8 mouse cellular contexts compared by ENCODE assay signal in the genomic region with DNA sequence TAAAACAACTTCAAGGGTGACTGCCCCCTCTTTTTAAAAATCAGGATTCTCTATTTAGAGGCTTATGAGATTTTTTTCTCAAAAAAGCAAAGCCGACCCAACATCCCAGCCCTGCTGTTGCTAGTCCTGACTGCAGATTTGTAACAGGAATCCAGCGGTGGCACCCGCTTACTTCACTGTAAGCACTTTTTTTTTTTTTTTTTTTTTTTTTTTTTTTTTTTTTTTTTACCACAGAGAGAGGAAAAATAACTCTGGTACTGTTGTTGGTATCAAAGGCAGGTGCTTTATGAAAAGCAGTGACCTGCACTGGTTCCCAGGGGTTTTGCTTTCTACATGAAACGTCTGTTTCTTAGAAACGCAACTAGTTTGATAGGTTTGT. TPM values are rescaled to one million over a fixed set of nuclear protein-coding genes. Genes with fewer than 3 reads are reported as not detected.
DNase-seq lines count a peak whose midpoint lies in the region; ATAC-seq and TF ChIP-seq lines count a peak whose summit lies in the region.

No protein-coding gene starts in this region.

- 10% methylated on average over 5 of the region's 5 CpGs for WGBS in kidney, embryonic 14.5 days
- 8% methylated on average over 5 of the region's 5 CpGs for WGBS in embryonic facial prominence, embryonic 14.5 days
- 12% methylated on average over 5 of the region's 5 CpGs for WGBS in intestine, embryonic 16.5 days
- WGBS in lung, adult 2 months = 12% methylated on average over 5 of the region's 5 CpGs

- H3K27ac ChIP-seq in kidney, embryonic 14.5 days (ENCODE audit: low read depth, low read length) = no peak overlapping the region
- H3K27ac ChIP-seq in embryonic facial prominence, embryonic 14.5 days (replicated peaks; ENCODE audit: low read depth, low read length) = no peak overlapping the region; the same call in 1 of the 2 replicates
- H3K27ac ChIP-seq in intestine, embryonic 16.5 days (ENCODE audit: low read length) = no peak overlapping the region

- no peak overlapping the region for H3ac ChIP-seq in myocyte (ENCODE audit: control insufficient read depth, insufficient read length)

- peaks cover 16% of the 10 kb centered on the region for H3K27me3 ChIP-seq in kidney, embryonic 14.5 days (ENCODE audit: control insufficient read depth, insufficient read depth, low read length)
- peaks cover 3% of the 10 kb centered on the region; the same call in 1 of the 2 replicates for H3K27me3 ChIP-seq in embryonic facial prominence, embryonic 14.5 days (replicated peaks; ENCODE audit: control insufficient read depth, insufficient read depth, low read length)
- H3K27me3 ChIP-seq in intestine, embryonic 16.5 days (replicated peaks; ENCODE audit: control insufficient read depth, insufficient read depth, low read length) = peaks cover 8% of the 10 kb centered on the region; the same call in 1 of the 2 replicates
- peaks cover 21% of the 10 kb centered on the region for H3K27me3 ChIP-seq in myocyte (ENCODE audit: control insufficient read depth, insufficient read depth, insufficient read length)

- no peak overlapping the region for H3K9ac ChIP-seq in kidney, embryonic 14.5 days (ENCODE audit: low read depth, low read length)
- H3K9ac ChIP-seq in embryonic facial prominence, embryonic 14.5 days (ENCODE audit: low read depth, low read length) = peak overlapping the region; percentile 60
- H3K9ac ChIP-seq in intestine, embryonic 16.5 days (ENCODE audit: low read depth, low read length) = no peak overlapping the region; the same call in 1 of the 2 replicates

- H3K9me3 ChIP-seq in kidney, embryonic 14.5 days (ENCODE audit: control insufficient read depth, low read length) = no peaks in the 10 kb centered on the region
- H3K9me3 ChIP-seq in embryonic facial prominence, embryonic 14.5 days (ENCODE audit: control insufficient read depth, low read length) = no peaks in the 10 kb centered on the region
- no peaks in the 10 kb centered on the region for H3K9me3 ChIP-seq in intestine, embryonic 16.5 days (ENCODE audit: control insufficient read depth, low read length)

- H3K4me2 ChIP-seq in kidney, embryonic 14.5 days (replicated peaks; ENCODE audit: low read depth, low read length) = peak overlapping the region; percentile 91
- peak overlapping the region; percentile 84 for H3K4me2 ChIP-seq in embryonic facial prominence, embryonic 14.5 days (ENCODE audit: low read depth, low read length)
- H3K4me2 ChIP-seq in intestine, embryonic 16.5 days (ENCODE audit: low read depth, low read length) = peak overlapping the region; percentile 98
- peak overlapping the region; percentile 94 for H3K4me2 ChIP-seq in myocyte (ENCODE audit: low read depth)

- H3K36me3 ChIP-seq in kidney, embryonic 14.5 days (ENCODE audit: control insufficient read depth, insufficient read depth, low read length) = no peaks in the 10 kb centered on the region
- H3K36me3 ChIP-seq in embryonic facial prominence, embryonic 14.5 days (ENCODE audit: control insufficient read depth, insufficient read depth, low read length) = no peaks in the 10 kb centered on the region
- no peaks in the 10 kb centered on the region for H3K36me3 ChIP-seq in intestine, embryonic 16.5 days (ENCODE audit: control insufficient read depth, insufficient read depth, low read length)
- H3K36me3 ChIP-seq in myocyte (ENCODE audit: control insufficient read depth, insufficient read depth) = no peaks in the 10 kb centered on the region

- TF ChIP-seq POLR2A in myocyte (IDR thresholded peaks at IDR 0.05; ENCODE audit: insufficient read length, low read depth) = no peak
- no peak for TF ChIP-seq POLR2A in lung, adult 2 months (IDR thresholded peaks at IDR 0.05; ENCODE audit: borderline replicate concordance, extremely low read depth, low read depth, low read length)

- H3K79me2 ChIP-seq in myocyte (ENCODE audit: control insufficient read depth, insufficient read depth) = no peaks in the 10 kb centered on the region

- H3K4me1 ChIP-seq in kidney, embryonic 14.5 days (ENCODE audit: control insufficient read depth, insufficient read depth, low read length) = no peaks in the 10 kb centered on the region
- peaks cover 8% of the 10 kb centered on the region; the same call in 1 of the 2 replicates for H3K4me1 ChIP-seq in embryonic facial prominence, embryonic 14.5 days (ENCODE audit: control insufficient read depth, insufficient read depth, low read length)
- H3K4me1 ChIP-seq in intestine, embryonic 16.5 days (ENCODE audit: control insufficient read depth, insufficient read depth, low read length) = peaks cover 5% of the 10 kb centered on the region
- peaks cover 5% of the 10 kb centered on the region; the same call in 1 of the 2 replicates for H3K4me1 ChIP-seq in lung, adult 2 months (ENCODE audit: control insufficient read depth, insufficient read depth, low read length)

- ATAC-seq in kidney, embryonic 14.5 days (ENCODE audit: low FRiP score, low TSS enrichment) = no peak
- ATAC-seq in embryonic facial prominence, embryonic 14.5 days (ENCODE audit: low read depth) = no peak
- ATAC-seq in intestine, embryonic 16.5 days = no peak

- peak overlapping the region; percentile 57 for H3K4me3 ChIP-seq in kidney, embryonic 14.5 days (ENCODE audit: low read length)
- peak overlapping the region; percentile 53 for H3K4me3 ChIP-seq in embryonic facial prominence, embryonic 14.5 days (ENCODE audit: low read depth, low read length)
- H3K4me3 ChIP-seq in intestine, embryonic 16.5 days (ENCODE audit: low read length) = peak overlapping the region; percentile 60
- peak overlapping the region; percentile 16 for H3K4me3 ChIP-seq in myocyte
- H3K4me3 ChIP-seq in lung, adult 2 months (replicated peaks; ENCODE audit: extremely low read depth, low read depth, low read length) = no peak overlapping the region

- no peak for DNase-seq in kidney, postnatal 14 days
- peak; percentile 55 for DNase-seq in embryonic facial prominence, embryonic 14.5 days (ENCODE audit: low spot score)
- DNase-seq in yolk sac, embryonic 10.5 days (ENCODE audit: low spot score) = no peak
- DNase-seq in cerebellum, adult 11 months = no peak
- no peak for DNase-seq in lung, adult 2 months

- no peak for TF ChIP-seq CTCF in lung, adult 2 months (IDR thresholded peaks at IDR 0.05; ENCODE audit: insufficient read depth, low read length)

TF ChIP-seq in myocyte, 11 proteins besides CTCF, POLR2A, EP300 and RAD21:
- no peak for TF ChIP-seq POLR2AphosphoS2 (IDR thresholded peaks at IDR 0.05; ENCODE audit: insufficient read length, low read depth)

RNA-seq across cellular contexts. Expression of a gene that starts 0.8 kb away (rescaled TPM):
- 1.9 and 2.6 TPM in 2 replicates for polyA plus RNA-seq in kidney, embryonic 14.5 days (2014; fragmentation: Nextera tagmentation; extraction: Ambion mirVana)
- 64.6 and 68.3 TPM in 2 replicates for polyA plus RNA-seq in embryonic facial prominence, embryonic 14.5 days (2014; fragmentation: Nextera tagmentation; extraction: Ambion mirVana)
- polyA plus RNA-seq in intestine, embryonic 16.5 days (2015; fragmentation: Nextera tagmentation; extraction: Ambion mirVana) = 0.51 and 0.57 TPM in 2 replicates
- polyA plus RNA-seq in myocyte (2012; fragmentation: generic; extraction: Trizol) = 0.08 TPM
- 3.5 and 4.3 TPM in 2 replicates for polyA plus RNA-seq in lung, adult 2 months (2012; rRNA removed)

RNA-seq across cellular contexts. Expression of a gene that starts 55.4 kb away (rescaled TPM):
- polyA plus RNA-seq in kidney, embryonic 14.5 days (2014; fragmentation: Nextera tagmentation; extraction: Ambion mirVana) = 5.4 and 5.7 TPM in 2 replicates
- polyA plus RNA-seq in embryonic facial prominence, embryonic 14.5 days (2014; fragmentation: Nextera tagmentation; extraction: Ambion mirVana) = 6.3 and 6.6 TPM in 2 replicates
- 1.6 and 1.8 TPM in 2 replicates for polyA plus RNA-seq in intestine, embryonic 16.5 days (2015; fragmentation: Nextera tagmentation; extraction: Ambion mirVana)
- polyA plus RNA-seq in myocyte (2012; fragmentation: generic; extraction: Trizol) = 4.2 TPM
- 5.8 and 7.0 TPM in 2 replicates for polyA plus RNA-seq in lung, adult 2 months (2012; rRNA removed)

Comparison
In these comparisons a context has a peak if more than half of its experiments do, and no peak if none do; other contexts are left out.
1. RNA of a gene that starts 0.8 kb away (polyA plus RNA-seq): 64.6 to 68.3 TPM in embryonic facial prominence, embryonic 14.5 days; 3.5 to 4.3 TPM in lung, adult 2 months, 1.9 to 2.6 TPM in kidney, embryonic 14.5 days, 0.51 to 0.57 TPM in intestine, embryonic 16.5 days and 0.08 TPM in myocyte (single experiment); every median in the first group is over 10 times any median in the second.
2. Peak in every context shown above with its lines, with median percentiles within 50 percentile points of each other: H3K4me2 ChIP-seq.